Comparison of ENCODE assay signal across 15 mouse cellular contexts in the genomic region with DNA sequence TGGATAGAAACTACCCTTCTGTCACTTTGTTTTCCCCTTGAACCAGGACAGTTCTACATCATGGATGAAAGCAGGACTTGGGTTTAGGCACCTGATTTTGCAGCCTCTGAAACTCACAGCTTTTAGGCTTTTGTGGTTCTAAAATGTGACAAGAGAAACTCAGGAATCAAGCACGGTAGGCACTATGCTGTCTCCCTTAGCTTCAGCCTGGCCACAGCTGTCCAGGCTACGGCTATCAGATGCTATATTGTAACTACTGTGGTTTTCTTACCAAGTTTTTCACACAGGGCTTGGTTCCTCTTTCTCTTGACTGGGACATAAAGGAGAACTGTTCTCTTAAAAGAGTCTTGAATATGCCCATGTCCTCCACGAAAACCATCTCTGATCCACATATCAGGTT. TPM values are rescaled to one million over a fixed set of nuclear protein-coding genes. Genes with fewer than 3 reads are reported as not detected.
A peak's percentile ranks its signal among the peaks of the same experiment; 100 is the strongest.
DNase-seq lines count a peak whose midpoint lies in the region; TF ChIP-seq lines count a peak whose summit lies in the region.
"Had no signal": no experiment of that assay in that cellular context is flagged by ENCODE, and none has a peak within 500 bp of the region (broad histone marks: within the 10 kb centered on the region; RNA-seq: fewer than 3 reads in every experiment).

No protein-coding gene starts in this region.

- no peak for TF ChIP-seq RAD21 in MEL (IDR thresholded peaks at IDR 0.05; ENCODE audit: low read depth, low read length)

- no peaks in the 10 kb centered on the region for H3K4me1 ChIP-seq in lung, adult 2 months (ENCODE audit: control insufficient read depth, insufficient read depth, low read length)
- H3K4me1 ChIP-seq in MEL (ENCODE audit: control insufficient read depth in 1 of 2, insufficient read depth in 2 of 2, low read length in 2 of 2): peaks cover 11 to 23% of the 10 kb centered on the region in 2 experiments
- H3K4me1 ChIP-seq in kidney, adult 2 months (ENCODE audit: control insufficient read depth, insufficient read depth, low read length): no peaks in the 10 kb centered on the region
- H3K4me1 ChIP-seq: liver, embryonic 15.5 days had no signal

- WGBS in lung, adult 2 months: 58% methylated on average over 3 of the region's 3 CpGs
- 6% methylated on average over 3 of the region's 3 CpGs for WGBS in macrophage (ENCODE audit: missing documents)
- 68% methylated on average over 3 of the region's 3 CpGs for WGBS in kidney, adult 2 months

- H3K27ac ChIP-seq in MEL (ENCODE audit: control insufficient read depth, low read depth, low read length): no peak overlapping the region
- peak overlapping the region; percentile 69 for H3K27ac ChIP-seq in macrophage
- H3K27ac ChIP-seq in kidney, adult 2 months (ENCODE audit: insufficient read depth, low read depth, low read length): no peak overlapping the region
- H3K27ac ChIP-seq: heart, adult 2 months; liver, embryonic 15.5 days had no signal

- TF ChIP-seq EP300 in MEL (IDR thresholded peaks at IDR 0.05; ENCODE audit: low read depth in 1 of 2, low read length in 2 of 2): peak; percentile 47 to 61; a peak in 3 of 4 replicates

- H3K9me3 ChIP-seq in MEL (replicated peaks; ENCODE audit: insufficient read depth, low read length): no peaks in the 10 kb centered on the region
- H3K9me3 ChIP-seq: liver, embryonic 15.5 days; megakaryocyte, embryonic 14.5 days had no signal

- no peak overlapping the region for H3K4me3 ChIP-seq in lung, adult 2 months (replicated peaks; ENCODE audit: extremely low read depth, low read depth, low read length)
- H3K4me3 ChIP-seq in MEL (ENCODE audit: control insufficient read depth in 1 of 2, insufficient read depth in 1 of 2, low read depth in 2 of 2, low read length in 2 of 2): no peak overlapping the region
- H3K4me3 ChIP-seq in macrophage (ENCODE audit: inconsistent target): no peak overlapping the region
- no peak overlapping the region for H3K4me3 ChIP-seq in kidney, adult 2 months (ENCODE audit: insufficient read depth, low read depth, low read length)
- H3K4me3 ChIP-seq: erythroblast, embryonic 14.5 days; heart, adult 2 months; liver, embryonic 15.5 days; megakaryocyte, embryonic 14.5 days had no signal

- H3K36me3 ChIP-seq in MEL (ENCODE audit: control insufficient read depth in 1 of 2, insufficient read depth in 2 of 2, low read length in 2 of 2): peaks cover 0 to 18% of the 10 kb centered on the region in 2 experiments; a peak in 2 of 4 replicates
- no peaks in the 10 kb centered on the region for H3K36me3 ChIP-seq in macrophage (ENCODE audit: inconsistent target)
- H3K36me3 ChIP-seq in splenic B cell, adult 2 months (ENCODE audit: control insufficient read depth, insufficient read depth, low read length, poor library complexity, severe bottlenecking): no peaks in the 10 kb centered on the region
- H3K36me3 ChIP-seq in kidney, adult 2 months (ENCODE audit: control insufficient read depth, insufficient read depth, low read length): no peaks in the 10 kb centered on the region
- H3K36me3 ChIP-seq: liver, embryonic 15.5 days had no signal

- DNase-seq in lung, postnatal 25 days (ENCODE audit: low spot score): peak; percentile 21
- no peak for DNase-seq in lung, adult 2 months
- DNase-seq in MEL (ENCODE audit: low read depth, low spot score): peak; percentile 83
- peak; percentile 68 for DNase-seq in splenic B cell, adult 2 months (ENCODE audit: low read depth, low spot score)
- no peak for DNase-seq in kidney, adult 2 months
- no peak for DNase-seq in cerebellum, adult 11-12 months
- DNase-seq: adrenal gland, adult 8-10 months; cerebellum, adult 2 months; heart, adult 2 months; right cerebral cortex, adult 18-20 months; thymus, postnatal 4 days had no signal

- no peak for TF ChIP-seq CTCF in lung, adult 2 months (IDR thresholded peaks at IDR 0.05; ENCODE audit: insufficient read depth, low read length)
- no peak for TF ChIP-seq CTCF in MEL (IDR thresholded peaks at IDR 0.05 in 2 of 3, conservative IDR thresholded peaks at IDR 0.05 in 1 of 3; ENCODE audit: control insufficient read depth in 1 of 3, insufficient read depth in 1 of 3, low read depth in 2 of 3, low read length in 3 of 3, poor library complexity in 1 of 3, severe bottlenecking in 1 of 3)
- no peak for TF ChIP-seq CTCF in kidney, adult 2 months (conservative IDR thresholded peaks at IDR 0.05; ENCODE audit: insufficient read depth, insufficient read length, low read depth, low read length)

- no peaks in the 10 kb centered on the region for H3K79me2 ChIP-seq in MEL (ENCODE audit: control insufficient read depth, insufficient read depth, low read length, poor library complexity)
- no peaks in the 10 kb centered on the region for H3K79me2 ChIP-seq in macrophage (ENCODE audit: inconsistent target)

- no peak for TF ChIP-seq POLR2A in lung, adult 2 months (IDR thresholded peaks at IDR 0.05; ENCODE audit: borderline replicate concordance, extremely low read depth, low read depth, low read length)
- TF ChIP-seq POLR2A in MEL (IDR thresholded peaks at IDR 0.05; ENCODE audit: control insufficient read depth in 1 of 2, insufficient read depth in 1 of 2, low read depth in 1 of 2, low read length in 2 of 2, poor library complexity in 1 of 2): no peak
- TF ChIP-seq POLR2A in kidney, adult 2 months (IDR thresholded peaks at IDR 0.05; ENCODE audit: low read depth, low read length): no peak

- no peaks in the 10 kb centered on the region for H3K27me3 ChIP-seq in MEL (ENCODE audit: control insufficient read depth in 1 of 2, insufficient read depth in 2 of 2, low read length in 2 of 2)
- no peaks in the 10 kb centered on the region; the same call in 1 of the 2 replicates for H3K27me3 ChIP-seq in splenic B cell, adult 2 months (ENCODE audit: control insufficient read depth, insufficient read depth, low read length, poor library complexity, severe bottlenecking)
- H3K27me3 ChIP-seq in kidney, adult 2 months (replicated peaks; ENCODE audit: control insufficient read depth, insufficient read depth, low read length): no peaks in the 10 kb centered on the region
- H3K27me3 ChIP-seq: liver, embryonic 15.5 days had no signal

- no peak overlapping the region for H3K9ac ChIP-seq in MEL (ENCODE audit: control insufficient read depth, low read depth, low read length, poor library complexity, severe bottlenecking)
- H3K9ac ChIP-seq: liver, embryonic 15.5 days had no signal

TF ChIP-seq in MEL, 35 proteins besides CTCF, POLR2A, EP300 and RAD21:
- TF ChIP-seq ZC3H11A (IDR thresholded peaks at IDR 0.05; ENCODE audit: low read depth, low read length) (no peak), TCF12 (IDR thresholded peaks at IDR 0.05; ENCODE audit: low read depth, low read length) (0 out of 2 replicates have a peak, but pooled peaks have one; percentile 37), ETS1 (IDR thresholded peaks at IDR 0.05; ENCODE audit: low read depth, low read length) (peak; percentile 79; the same call in 1 of the 2 replicates), GATA1 (IDR thresholded peaks at IDR 0.05; ENCODE audit: low read depth, low read length) (peak; percentile 48; the same call in 1 of the 2 replicates), TBP (IDR thresholded peaks at IDR 0.05; ENCODE audit: low read depth, low read length) (0 out of 2 replicates have a peak, but pooled peaks have one; percentile 27)

RNA-seq across cellular contexts. Expression of a gene that starts 10.1 kb away (rescaled TPM):
- 4.7 and 7.2 TPM in 2 replicates for polyA plus RNA-seq in lung, adult 2 months (2012; rRNA removed)
- 0.15 and 0.42 TPM in 2 replicates for total RNA-seq in MEL (2012; rRNA removed)
- polyA plus RNA-seq in MEL (2012; ENCODE audit: insufficient read depth in 1 of 2, insufficient read length in 2 of 2, low read depth in 1 of 2, low replicate concordance in 2 of 2, missing spikeins in 1 of 2) (under 1 TPM in 1 of 2 experiments, not detected in 1; 0.31 TPM), macrophage (2018) (82.7 to 150 TPM (median 135 TPM) in 3 replicates)
- total RNA-seq in macrophage (2018; cell fraction: chromatin; rRNA removed): 100 to 1,000 TPM in 22 of 26 experiments, 10 to 100 TPM in 2, 1 to 10 TPM in 2; 5.9 to 350 (median 185) TPM
- 100 to 1,000 TPM in 18 of 26 experiments, 10 to 100 TPM in 8; 78.5 to 181 (median 132) TPM for total RNA-seq in macrophage (2018; cell fraction: cytosol; rRNA removed)
- 100 to 1,000 TPM in 21 of 26 experiments, 10 to 100 TPM in 5; 31.0 to 247 (median 159) TPM for total RNA-seq in macrophage (2018; cell fraction: nucleus; rRNA removed)
- 1.6 and 1.9 TPM in 2 replicates for polyA plus RNA-seq in kidney, adult 2 months (2012; rRNA removed)
- polyA plus RNA-seq: erythroblast, embryonic 14.5 days had no signal

RNA-seq across cellular contexts. Expression of a gene that starts 46.1 kb away (rescaled TPM):
- polyA plus RNA-seq in lung, adult 2 months (2012; rRNA removed): 2.6 and 3.0 TPM in 2 replicates
- 0.15 and 0.20 TPM in 2 replicates for total RNA-seq in MEL (2012; rRNA removed)
- polyA plus RNA-seq in MEL (2012; ENCODE audit: insufficient read depth in 1 of 2, insufficient read length in 2 of 2, low read depth in 1 of 2, low replicate concordance in 2 of 2, missing spikeins in 1 of 2) (under 1 TPM in 1 of 2 experiments, not detected in 1; 0.26 TPM), macrophage (2018) (0.06 to 0.16 TPM in 2 of 3 replicates, not detected in the other)
- 1 to 10 TPM in 2 of 26 experiments, under 1 TPM in 13, not detected in 11; 0.17 to 1.4 (median 0.41) TPM for total RNA-seq in macrophage (2018; cell fraction: chromatin; rRNA removed)
- under 1 TPM in 10 of 26 experiments, not detected in 16; 0.04 to 0.24 (median 0.09) TPM for total RNA-seq in macrophage (2018; cell fraction: cytosol; rRNA removed)
- total RNA-seq in macrophage (2018; cell fraction: nucleus; rRNA removed): under 1 TPM in 11 of 26 experiments, not detected in 15; 0.20 to 0.66 (median 0.40) TPM
- 2.8 and 7.4 TPM in 2 replicates for polyA plus RNA-seq in kidney, adult 2 months (2012; rRNA removed)
- polyA plus RNA-seq: erythroblast, embryonic 14.5 days had no signal

Comparison
In these comparisons a context has a peak if more than half of its experiments do, and no peak if none do; other contexts are left out.
1. DNase-seq: peak in lung, postnatal 25 days (single experiment), MEL (single experiment) and splenic B cell, adult 2 months (single experiment); none in lung, adult 2 months (single experiment), kidney, adult 2 months (single experiment) and cerebellum, adult 11-12 months (single experiment).
2. RNA of a gene that starts 10.1 kb away (polyA plus RNA-seq): 82.7 to 150 TPM in macrophage; 4.7 to 7.2 TPM in lung, adult 2 months, 1.6 to 1.9 TPM in kidney, adult 2 months and 0.31 TPM in MEL; every median in the first group is over 10 times any median in the second.